Mouse (Mus musculus): ENCODE results near the gene Grk6. TPM values are rescaled to one million over a fixed set of nuclear protein-coding genes. Genes with fewer than 3 reads are reported as not detected.
"Not testable (repeated sequence)": the region's sequence is repeated elsewhere in the genome, so short reads cannot be mapped to it uniquely, and the experiment has no call there.

The Grk6 gene
- polyA plus RNA-seq, 1 experiment from 2014 or later = 41.4 TPM

- H3K27me3 ChIP-seq (replicated peaks) = no peaks in the 10 kb centered on the region
- no peak overlapping the region for H3K9ac ChIP-seq
- no peak overlapping the region for H3K4me2 ChIP-seq
- no peaks in the 10 kb centered on the region for H3K4me1 ChIP-seq
- WGBS = 78% methylated on average over 10 of the region's 10 CpGs
- H3K27ac ChIP-seq = no peak overlapping the region
- no peak for ATAC-seq (replicated peaks)
- no peaks in the 10 kb centered on the region for H3K36me3 ChIP-seq (replicated peaks)
- no peaks in the 10 kb centered on the region; the same call in 1 of the 2 replicates for H3K9me3 ChIP-seq
- H3K4me3 ChIP-seq = no peak overlapping the region
Observed at GRCm38 (mm10) chr13:55431889-55432685, 12.8 kb upstream of the Grk6 start.

DNA sequence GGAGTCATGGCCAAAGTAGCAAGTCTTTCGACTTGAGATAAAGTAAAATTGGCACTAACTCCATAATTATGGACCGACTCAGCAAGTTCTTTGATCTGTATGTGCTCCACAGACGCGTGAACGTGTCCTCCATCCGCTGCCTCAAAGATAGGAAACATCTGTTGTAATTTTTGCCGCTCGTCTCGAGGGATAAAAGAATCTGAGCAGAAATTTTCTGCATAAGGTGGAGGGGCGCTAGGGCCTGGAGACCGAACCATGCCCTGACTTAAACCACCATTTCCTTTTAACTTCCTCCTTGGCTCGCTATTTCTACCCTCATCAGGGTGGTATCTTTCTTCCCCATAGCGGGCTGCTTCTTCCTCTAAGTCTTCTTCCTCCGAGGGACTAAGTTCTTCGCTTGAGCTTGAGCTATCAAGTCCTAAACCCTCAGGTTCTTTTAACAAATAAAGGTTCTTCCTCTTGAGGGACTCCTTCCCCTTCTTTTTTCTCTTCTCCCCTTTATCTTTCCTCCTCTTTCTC is 7.7 kb upstream of the Grk6 start:
- not testable (repeated sequence) for H3K27me3 ChIP-seq (replicated peaks); H3K4me3 ChIP-seq; H3K9me3 ChIP-seq; ATAC-seq (replicated peaks); H3K4me1 ChIP-seq; H3K9ac ChIP-seq; H3K4me2 ChIP-seq; H3K27ac ChIP-seq; H3K36me3 ChIP-seq (replicated peaks)
- 91% methylated on average over 15 of the region's 15 CpGs for WGBS

- peak overlapping the region; percentile 75 for H3K4me3 ChIP-seq
- H3K9ac ChIP-seq = peak overlapping the region; percentile 50
- ATAC-seq (replicated peaks) = no peak
- WGBS = 40% methylated on average over 9 of the region's 9 CpGs
- H3K4me1 ChIP-seq = peaks cover 30% of the 10 kb centered on the region
- no peaks in the 10 kb centered on the region for H3K9me3 ChIP-seq
- no peaks in the 10 kb centered on the region for H3K27me3 ChIP-seq (replicated peaks)
- H3K27ac ChIP-seq = peak overlapping the region; percentile 93
- H3K36me3 ChIP-seq (replicated peaks) = no peaks in the 10 kb centered on the region
- peak overlapping the region; percentile 66 for H3K4me2 ChIP-seq
Observed at GRCm38 (mm10) chr13:55443799-55444285, 1.0 kb upstream of the Grk6 start.

DNA sequence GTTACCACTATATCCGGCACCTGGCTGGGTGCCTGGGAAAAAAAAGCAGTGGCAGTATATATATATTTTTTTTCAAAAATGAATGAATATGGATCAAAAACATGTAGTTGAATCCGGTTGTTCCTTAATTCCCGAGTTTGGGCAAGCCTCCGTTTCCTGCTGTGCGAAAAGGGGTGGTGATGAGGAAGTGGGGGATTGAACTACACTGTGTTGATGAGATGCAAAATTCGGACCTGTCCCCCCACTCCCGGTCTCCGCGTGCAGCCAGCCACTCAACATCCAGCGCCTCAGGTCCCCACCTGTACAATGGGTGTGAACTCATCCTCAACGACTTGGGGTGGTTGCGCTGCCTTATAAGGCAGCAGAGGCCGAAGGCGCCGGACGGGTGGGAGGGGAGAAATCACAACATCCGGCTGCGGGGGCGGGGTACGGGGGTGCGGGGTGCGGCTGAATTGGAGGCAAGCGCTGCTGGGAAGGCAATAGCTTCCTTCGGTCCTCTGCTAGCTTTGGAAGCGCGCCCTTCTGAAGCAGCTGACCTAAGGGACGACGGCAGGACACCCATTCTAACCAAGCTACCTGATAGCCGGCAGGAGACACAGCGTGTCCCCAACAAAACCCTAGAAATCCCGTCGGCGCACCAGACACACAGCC is 461 bp upstream of the Grk6 start:
- 1% methylated on average over 33 of the region's 33 CpGs for WGBS
- H3K27me3 ChIP-seq (replicated peaks) = no peaks in the 10 kb centered on the region
- peak overlapping the region; percentile 66 for H3K4me2 ChIP-seq
- peak overlapping the region; percentile 50 for H3K9ac ChIP-seq
- peaks cover 30% of the 10 kb centered on the region for H3K4me1 ChIP-seq
- H3K36me3 ChIP-seq (replicated peaks) = no peaks in the 10 kb centered on the region
- H3K4me3 ChIP-seq = peak overlapping the region; percentile 75
- no peaks in the 10 kb centered on the region for H3K9me3 ChIP-seq
- H3K27ac ChIP-seq = peak overlapping the region; percentile 93
- ATAC-seq (replicated peaks) = peak; percentile 84

DNA sequence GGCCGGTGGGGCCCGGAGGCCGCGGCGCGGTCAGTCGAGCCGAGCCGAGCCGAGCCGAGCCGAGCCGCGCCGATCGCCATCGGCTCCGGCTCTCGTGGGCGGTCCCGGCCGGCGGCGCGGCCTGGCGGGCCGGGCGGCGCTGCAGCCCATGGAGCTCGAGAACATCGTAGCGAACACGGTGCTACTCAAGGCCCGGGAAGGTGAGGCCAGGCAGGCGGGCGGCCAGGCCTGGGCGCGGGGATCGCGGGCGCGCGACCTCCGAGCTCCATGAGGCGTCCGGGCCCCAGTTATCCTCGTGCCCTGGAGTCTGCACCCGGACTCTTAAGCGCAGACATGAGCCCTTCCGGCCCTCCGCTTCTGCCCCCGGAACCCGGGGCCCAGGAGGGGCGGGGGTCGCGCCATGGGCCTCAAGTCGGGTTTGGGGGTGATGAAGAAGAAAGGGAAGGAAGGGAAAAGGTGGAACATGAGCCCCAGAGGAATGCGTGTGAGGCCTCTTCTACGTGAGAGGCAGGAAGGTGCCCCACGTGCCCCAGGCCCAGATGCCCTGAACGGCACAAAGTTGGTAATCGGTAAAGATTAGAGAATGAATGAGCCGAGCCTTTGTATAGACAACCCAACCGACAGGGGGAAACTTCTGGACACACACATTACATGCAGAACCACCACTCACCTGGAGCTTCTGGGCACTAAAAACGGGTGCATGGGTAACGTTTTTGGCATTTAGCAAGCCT is 654 bp downstream of the Grk6 start:
- WGBS = under 1% methylated on average over 54 of the region's 66 CpGs
- Histone ChIP-seq H3K4me2 (peak overlapping the region; percentile 66), H3K9me3 (no peaks in the 10 kb centered on the region), H3K27ac (peak overlapping the region; percentile 93), H3K4me1 (peaks cover 30% of the 10 kb centered on the region), H3K9ac (peak overlapping the region; percentile 85), H3K36me3 (replicated peaks) (peaks cover 2% of the 10 kb centered on the region; the same call in 1 of the 2 replicates), H3K4me3 (peak overlapping the region; percentile 75), H3K27me3 (replicated peaks) (no peaks in the 10 kb centered on the region)
- no peak for ATAC-seq (replicated peaks)

GRCm38 (mm10) chr13:55446483-55447105 is 1.7 kb downstream of the Grk6 start:
- 82% methylated on average over 6 of the region's 6 CpGs for WGBS
- peak overlapping the region; percentile 66 for H3K4me2 ChIP-seq
- no peaks in the 10 kb centered on the region for H3K27me3 ChIP-seq (replicated peaks)
- no peak overlapping the region for H3K27ac ChIP-seq
- peaks cover 30% of the 10 kb centered on the region for H3K4me1 ChIP-seq
- no peak for ATAC-seq (replicated peaks)
- peak overlapping the region; percentile 85; the same call in 1 of the 2 replicates for H3K9ac ChIP-seq
- peak overlapping the region; percentile 75 for H3K4me3 ChIP-seq
- no peaks in the 10 kb centered on the region for H3K9me3 ChIP-seq
- peaks cover 13% of the 10 kb centered on the region for H3K36me3 ChIP-seq (replicated peaks)

DNA sequence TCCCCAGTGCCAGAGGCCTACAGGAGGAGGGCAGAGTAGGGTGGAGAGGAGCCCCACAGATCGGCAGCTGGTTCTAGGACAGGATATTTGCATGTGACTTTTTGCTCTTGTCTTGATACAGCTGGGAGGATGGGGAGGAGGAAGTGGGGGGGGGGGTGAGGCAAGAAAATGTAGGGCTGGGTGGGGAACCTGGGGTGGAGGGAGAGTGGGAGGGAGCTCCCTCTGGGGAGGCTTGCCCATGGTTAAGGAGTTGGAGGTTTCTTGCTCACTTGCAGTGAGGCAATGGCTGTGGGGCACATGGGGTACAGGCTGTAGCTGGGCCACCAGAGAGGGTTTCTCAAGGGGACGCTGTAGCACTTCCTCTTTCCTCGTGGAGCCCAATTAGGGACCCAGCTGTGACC is 2.7 kb downstream of the Grk6 start:
- Histone ChIP-seq H3K9ac (no peak overlapping the region), H3K4me2 (no peak overlapping the region), H3K4me1 (peaks cover 30% of the 10 kb centered on the region), H3K27ac (no peak overlapping the region), H3K36me3 (replicated peaks) (peaks cover 22% of the 10 kb centered on the region), H3K9me3 (no peaks in the 10 kb centered on the region), H3K27me3 (replicated peaks) (no peaks in the 10 kb centered on the region), H3K4me3 (no peak overlapping the region)
- no peak for ATAC-seq (replicated peaks)
- WGBS = 61% methylated on average over 3 of the region's 3 CpGs

DNA sequence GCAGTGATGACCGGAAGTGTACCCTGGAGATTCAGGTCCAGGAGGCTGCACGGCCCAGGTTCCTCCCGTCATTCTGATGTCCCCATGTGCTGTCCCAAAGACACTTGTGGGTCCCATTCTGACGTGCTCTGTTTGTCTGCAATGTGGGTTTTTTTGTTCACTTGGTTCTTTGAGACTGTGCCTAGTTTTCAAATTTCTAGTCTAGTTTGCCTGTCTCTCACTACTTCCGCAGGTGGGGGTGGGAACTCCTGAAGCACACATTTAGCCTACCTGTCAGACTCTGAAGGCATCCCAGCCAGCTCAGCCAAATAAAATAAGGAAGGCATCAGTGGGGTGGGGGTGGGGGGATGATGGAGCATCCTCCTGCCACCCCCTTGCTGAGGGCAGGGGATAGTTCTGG is 3.3 kb downstream of the Grk6 start:
- Histone ChIP-seq H3K27me3 (replicated peaks) (no peaks in the 10 kb centered on the region), H3K4me2 (no peak overlapping the region), H3K9ac (no peak overlapping the region), H3K9me3 (no peaks in the 10 kb centered on the region), H3K36me3 (replicated peaks) (peaks cover 28% of the 10 kb centered on the region), H3K27ac (no peak overlapping the region), H3K4me3 (no peak overlapping the region), H3K4me1 (peaks cover 30% of the 10 kb centered on the region)
- WGBS = 94% methylated on average over 5 of the region's 5 CpGs
- ATAC-seq (replicated peaks) = no peak

GRCm38 (mm10) chr13:55449205-55449604 is 4.3 kb downstream of the Grk6 start:
- ATAC-seq (replicated peaks) = no peak
- no peak overlapping the region for H3K27ac ChIP-seq
- 91% methylated on average over 9 of the region's 9 CpGs for WGBS
- no peak overlapping the region for H3K4me3 ChIP-seq
- H3K27me3 ChIP-seq (replicated peaks) = no peaks in the 10 kb centered on the region
- H3K9me3 ChIP-seq = no peaks in the 10 kb centered on the region
- H3K4me2 ChIP-seq = no peak overlapping the region
- H3K9ac ChIP-seq = no peak overlapping the region
- H3K36me3 ChIP-seq (replicated peaks) = peaks cover 32% of the 10 kb centered on the region
- H3K4me1 ChIP-seq = peaks cover 22% of the 10 kb centered on the region

DNA sequence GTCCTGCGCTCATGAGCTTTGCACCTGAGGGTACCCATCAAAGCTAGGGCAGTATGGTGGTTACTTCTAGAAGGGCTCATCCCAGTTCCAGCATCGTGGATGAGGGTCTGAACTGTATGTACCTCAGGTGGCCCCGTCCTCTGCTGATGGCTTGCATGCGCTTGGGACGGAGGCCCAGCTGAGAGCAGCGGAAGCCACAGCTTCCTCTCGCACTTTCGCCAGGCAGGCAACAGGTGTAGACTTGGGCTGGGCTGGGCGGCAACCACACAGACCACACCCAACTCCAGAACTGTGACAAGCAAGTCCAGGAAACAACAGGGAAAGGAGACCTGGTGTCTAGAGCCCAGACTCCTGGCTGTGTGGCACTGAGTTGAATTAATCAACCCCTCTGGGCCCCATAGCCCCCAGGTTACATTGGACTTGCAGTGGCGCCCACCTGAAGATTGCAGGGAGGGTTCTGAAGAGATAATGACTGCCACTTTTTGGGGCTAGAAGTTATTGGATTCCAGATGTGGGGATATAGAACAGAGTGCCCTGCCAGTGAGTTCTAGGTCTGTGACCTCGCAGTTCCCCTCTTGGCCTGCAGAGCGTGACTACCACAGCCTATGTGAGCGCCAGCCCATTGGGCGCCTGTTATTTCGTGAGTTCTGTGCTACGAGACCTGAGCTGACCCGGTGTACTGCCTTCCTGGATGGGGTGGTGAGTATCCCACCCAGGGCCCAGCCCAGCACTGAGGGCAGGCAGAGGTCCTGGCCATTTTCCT is 5.0 kb downstream of the Grk6 start:
- H3K36me3 ChIP-seq (replicated peaks) = peaks cover 36% of the 10 kb centered on the region
- H3K27me3 ChIP-seq (replicated peaks) = no peaks in the 10 kb centered on the region
- no peak overlapping the region for H3K4me2 ChIP-seq
- WGBS = 95% methylated on average over 17 of the region's 17 CpGs
- H3K4me3 ChIP-seq = no peak overlapping the region
- H3K9me3 ChIP-seq = no peaks in the 10 kb centered on the region
- peaks cover 22% of the 10 kb centered on the region for H3K4me1 ChIP-seq
- no peak overlapping the region for H3K9ac ChIP-seq
- ATAC-seq (replicated peaks) = no peak
- no peak overlapping the region for H3K27ac ChIP-seq

DNA sequence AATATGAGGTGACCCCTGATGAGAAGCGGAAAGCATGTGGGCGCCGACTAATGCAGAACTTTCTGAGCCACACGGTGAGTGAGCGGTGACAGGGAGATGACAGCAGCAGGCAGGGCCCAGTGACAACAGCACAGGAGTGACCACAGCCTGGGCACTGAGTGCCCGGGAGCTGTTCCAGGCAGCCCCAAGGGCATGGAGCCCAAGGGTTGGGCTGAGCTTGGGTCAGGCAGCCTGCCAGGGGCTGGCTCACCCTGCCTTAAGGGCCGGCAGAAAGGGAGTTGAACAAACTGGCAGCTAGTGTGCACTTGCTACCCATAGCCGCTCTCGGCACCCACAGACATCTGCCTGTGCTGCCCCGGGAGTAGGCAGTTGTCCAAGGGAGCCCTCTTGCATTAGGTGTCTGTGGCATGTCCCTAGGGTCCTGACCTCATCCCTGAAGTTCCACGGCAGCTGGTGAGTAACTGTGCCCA is 5.7 kb downstream of the Grk6 start:
- 97% methylated on average over 11 of the region's 11 CpGs for WGBS
- Histone ChIP-seq H3K9ac (no peak overlapping the region), H3K9me3 (no peaks in the 10 kb centered on the region), H3K27ac (no peak overlapping the region), H3K36me3 (replicated peaks) (peaks cover 40% of the 10 kb centered on the region), H3K4me2 (no peak overlapping the region), H3K27me3 (replicated peaks) (no peaks in the 10 kb centered on the region), H3K4me3 (no peak overlapping the region), H3K4me1 (peaks cover 22% of the 10 kb centered on the region)
- ATAC-seq (replicated peaks) = no peak

Data from midbrain, embryonic 15.5 days (tissue).